Mouse (Mus musculus) heart, embryonic 16.5 days (tissue): ENCODE measurements around the gene Gm36079. TPM values are rescaled to one million over a fixed set of nuclear protein-coding genes. Genes with fewer than 3 reads are reported as not detected.
"Not testable (repeated sequence)": the region's sequence is repeated elsewhere in the genome, so short reads cannot be mapped to it uniquely, and the experiment has no call there.

Experiments
- ATAC-seq: fragments of 200-750 bp; cut with Nextera tagmentation; replicated peaks from 2 replicates; pipeline ENCODE4 v1.8.0; 2017; ENCODE audit warnings: moderate number of reproducible peaks; ENCODE audit not compliant: insufficient read depth, low FRiP score; ENCODE audit errors: extremely low read depth
- H3K27ac ChIP-seq: fragments of 300-500 bp; sonication (generic); 2 replicates; pipeline ENCODE4 v1.5.1; 2014; ENCODE audit warnings: mild to moderate bottlenecking, low read length, control low read depth, moderate library complexity
- H3K27me3 ChIP-seq: fragments of 300-500 bp; sonication (generic); 2 replicates; pipeline ENCODE4 v1.6.1; 2014; ENCODE audit warnings: low read length, mixed read lengths; ENCODE audit not compliant: control insufficient read depth, insufficient read depth
- H3K36me3 ChIP-seq: fragments of 300-500 bp; sonication (generic); 2 replicates; pipeline ENCODE4 v1.6.1; 2014; ENCODE audit not compliant: control insufficient read depth, insufficient read depth
- H3K4me1 ChIP-seq: fragments of 300-500 bp; sonication (generic); 2 replicates; pipeline ENCODE4 v1.6.1; 2014; ENCODE audit warnings: low read length, mixed read lengths; ENCODE audit not compliant: control insufficient read depth, insufficient read depth
- H3K4me2 ChIP-seq: fragments of 300-500 bp; sonication (generic); 2 replicates; pipeline ENCODE4 v1.6.1; 2014; ENCODE audit warnings: low read depth, mild to moderate bottlenecking, control low read depth, low read length
- H3K4me3 ChIP-seq: fragments of 300-500 bp; sonication (generic); 2 replicates; pipeline ENCODE4 v1.5.1; 2014; ENCODE audit warnings: mild to moderate bottlenecking, control low read depth, low read length
- H3K9ac ChIP-seq: fragments of 300-500 bp; sonication (generic); 2 replicates; pipeline ENCODE4 v1.6.1; 2014; ENCODE audit warnings: low read length, control low read depth
- H3K9me3 ChIP-seq: fragments of 300-500 bp; sonication (generic); replicated peaks from 2 replicates; pipeline ENCODE4 v1.6.1; 2016; ENCODE audit warnings: low read length; ENCODE audit not compliant: control insufficient read depth
- WGBS: fragments of 180-500 bp; shearing (Covaris S2); extraction: QIAGEN DNeasy Blood & Tissue Kit; methylation state at CpG from one replicate; pipeline ENCODE4 v1.1.7; 2014; 5-methylcytosine and 5-hydroxymethylcytosine counted together
- polyA plus RNA-seq: library from polyadenylated mRNA; unstranded; fragments of >200 nt; fragmentation: Nextera tagmentation; extraction: Ambion mirVana; gene quantifications from 2 replicates; pipeline ENCODE4 v1.2.1, GENCODE M21; 2015

The Gm36079 gene
- not detected in 2 replicates for polyA plus RNA-seq

- ATAC-seq, H3K4me1 ChIP-seq, H3K4me3 ChIP-seq, H3K4me2 ChIP-seq, H3K27ac ChIP-seq, H3K9me3 ChIP-seq, H3K9ac ChIP-seq, H3K36me3 ChIP-seq: not testable (repeated sequence)
- H3K27me3 ChIP-seq: peaks cover 11% of the 10 kb centered on the region
- 3% methylated on average over 4 of the region's 17 CpGs for WGBS
These were observed at the start of gene Gm36079 for GRCm38 (mm10) chr13:120026911-120027310. Gm36079 (minus strand) TSS chr13:120027011.

- not testable (repeated sequence) for H3K27ac ChIP-seq, H3K4me3 ChIP-seq, H3K9me3 ChIP-seq, H3K9ac ChIP-seq, H3K27me3 ChIP-seq, H3K4me2 ChIP-seq, ATAC-seq, H3K36me3 ChIP-seq, H3K4me1 ChIP-seq
- no CpG with 5 or more reads among the region's 13 CpGs for WGBS
These were observed 44.1 kb upstream of the Gm36079 start for GRCm38 (mm10) chr13:120070878-120071277.

GRCm38 (mm10) chr13:120070012-120070598 lies 43.3 kb upstream of the Gm36079 start:
- not testable (repeated sequence) for H3K9ac ChIP-seq, ATAC-seq, H3K4me2 ChIP-seq, H3K36me3 ChIP-seq, H3K9me3 ChIP-seq, H3K27me3 ChIP-seq, H3K27ac ChIP-seq, H3K4me1 ChIP-seq, H3K4me3 ChIP-seq
- no CpG with 5 or more reads among the region's 12 CpGs for WGBS

GRCm38 (mm10) chr13:120063439-120064089 lies 36.8 kb upstream of the Gm36079 start:
- H3K36me3 ChIP-seq, H3K9ac ChIP-seq, H3K4me2 ChIP-seq, H3K27ac ChIP-seq, ATAC-seq, H3K27me3 ChIP-seq, H3K4me3 ChIP-seq, H3K9me3 ChIP-seq, H3K4me1 ChIP-seq: not testable (repeated sequence)
- no CpG with 5 or more reads among the region's 22 CpGs for WGBS

- not testable (repeated sequence) for H3K4me1 ChIP-seq, H3K27me3 ChIP-seq, H3K9me3 ChIP-seq, H3K4me3 ChIP-seq, ATAC-seq, H3K9ac ChIP-seq, H3K27ac ChIP-seq, H3K4me2 ChIP-seq, H3K36me3 ChIP-seq
- no CpG with 5 or more reads among the region's 4 CpGs for WGBS
These were observed 36.1 kb upstream of the Gm36079 start for GRCm38 (mm10) chr13:120062903-120063302.

- H3K4me3 ChIP-seq, ATAC-seq, H3K4me1 ChIP-seq, H3K9me3 ChIP-seq, H3K4me2 ChIP-seq, H3K9ac ChIP-seq, H3K36me3 ChIP-seq, H3K27me3 ChIP-seq, H3K27ac ChIP-seq: not testable (repeated sequence)
These were observed 25.3 kb upstream of the Gm36079 start, which contains the start of gene Gm21188 for GRCm38 (mm10) chr13:120052085-120052484. Gm21188 (minus strand) TSS chr13:120052194.

GRCm38 (mm10) chr13:120048608-120049007 lies 21.8 kb upstream of the Gm36079 start:
- H3K9me3 ChIP-seq, H3K27ac ChIP-seq, ATAC-seq, H3K4me2 ChIP-seq, H3K36me3 ChIP-seq, H3K27me3 ChIP-seq, H3K4me3 ChIP-seq, H3K9ac ChIP-seq, H3K4me1 ChIP-seq: not testable (repeated sequence)
- WGBS: no CpG with 5 or more reads among the region's 5 CpGs

GRCm38 (mm10) chr13:120048186-120048585 lies 21.4 kb upstream of the Gm36079 start:
- H3K27me3 ChIP-seq, H3K9ac ChIP-seq, H3K4me3 ChIP-seq, H3K4me1 ChIP-seq, ATAC-seq, H3K4me2 ChIP-seq, H3K27ac ChIP-seq, H3K9me3 ChIP-seq, H3K36me3 ChIP-seq: not testable (repeated sequence)
- WGBS: no CpG with 5 or more reads among the region's 2 CpGs

- under 1% methylated on average over 16 of the region's 40 CpGs for WGBS
- not testable (repeated sequence) for H3K36me3 ChIP-seq, H3K4me3 ChIP-seq, H3K4me2 ChIP-seq, H3K27ac ChIP-seq, H3K9me3 ChIP-seq, H3K4me1 ChIP-seq, H3K27me3 ChIP-seq, ATAC-seq, H3K9ac ChIP-seq
These were observed 19.8 kb upstream of the Gm36079 start for GRCm38 (mm10) chr13:120046422-120047209.
